Mouse (Mus musculus) ES-E14 (cell line): ENCODE results near the gene Cabp1.

Experiments used
- CHD2 ChIP-seq: IDR thresholded peaks from 2 replicates; pipeline ENCODE4 v1.6.1; 2014; ENCODE audit warnings: mild to moderate bottlenecking, low read depth, low read length, inconsistent platforms
- HCFC1 ChIP-seq: IDR thresholded peaks from 2 replicates; pipeline ENCODE4 v1.6.1; 2012; ENCODE audit warnings: low read length, inconsistent platforms, borderline replicate concordance; ENCODE audit not compliant: insufficient read depth
- ZC3H11A ChIP-seq: IDR thresholded peaks from 2 replicates; pipeline ENCODE4 v1.6.1; 2012; ENCODE audit warnings: low read depth, mild to moderate bottlenecking, inconsistent platforms, low read length, borderline replicate concordance
- ZNF384 ChIP-seq: IDR thresholded peaks from 2 replicates; pipeline ENCODE4 v1.6.1; 2012; ENCODE audit warnings: low read depth, low read length, inconsistent platforms

DNA sequence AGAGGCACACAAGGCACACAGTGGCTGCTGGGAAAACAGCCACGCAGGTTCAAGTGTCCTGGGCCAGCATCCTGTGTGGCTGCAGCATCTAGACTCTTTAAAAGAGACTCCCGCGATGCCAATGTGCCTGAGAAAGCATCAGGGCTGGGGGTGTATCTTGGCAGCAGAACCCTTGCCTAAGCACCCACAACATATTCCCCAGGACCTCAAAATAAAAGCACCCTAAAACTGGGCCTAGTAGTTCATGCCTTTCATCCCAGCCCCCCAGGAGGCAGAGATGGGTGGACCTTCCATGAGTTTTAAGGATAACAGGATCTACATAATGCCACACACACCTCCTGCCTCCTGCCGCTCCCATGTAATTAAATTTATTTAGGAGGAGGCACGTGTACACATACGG is 40.3 kb upstream of the Cabp1 start:
- TF ChIP-seq ZC3H11A, result no peak
- TF ChIP-seq HCFC1, result no peak
- no peak for TF ChIP-seq ZNF384
- TF ChIP-seq CHD2, result no peak
